Mouse (Mus musculus) G1E (cell line): ENCODE measurements around the gene Erbb2.

Experiments used
- CTCF ChIP-seq: IDR thresholded peaks from 2 replicates; pipeline ENCODE4 v1.5.1; 2012; ENCODE audit warnings: low read depth, low read length, inconsistent platforms, mixed read lengths
- GATA1 ChIP-seq: IDR thresholded peaks from 2 replicates; pipeline ENCODE4 v1.6.1; 2012; ENCODE audit warnings: borderline replicate concordance, low read length, inconsistent platforms, mixed read lengths
- GATA2 ChIP-seq: IDR thresholded peaks from 2 replicates; pipeline ENCODE4 v1.6.1; 2012; ENCODE audit warnings: low read depth, low read length, inconsistent platforms, borderline replicate concordance
- TAL1 ChIP-seq: conservative IDR thresholded peaks from 2 replicates; pipeline ENCODE4 v1.6.1; 2012; ENCODE audit warnings: low read depth, low read length, inconsistent platforms, mixed read lengths

GRCm38 (mm10) chr11:98367171-98367862 is 45.0 kb upstream of the Erbb2 start:
- TF ChIP-seq CTCF (no peak), TAL1 (no peak), GATA1 (no peak), GATA2 (no peak)
